Mouse (Mus musculus): Measurements from ENCODE around the gene Clec2i. TPM values are rescaled to one million over a fixed set of nuclear protein-coding genes. Genes with fewer than 3 reads are reported as not detected.
"Not testable (repeated sequence)": the region's sequence is repeated elsewhere in the genome, so short reads cannot be mapped to it uniquely, and the experiment has no call there.

Clec2i gene
- polyA plus RNA-seq, 1 experiment from 2014 or later = not detected

DNA sequence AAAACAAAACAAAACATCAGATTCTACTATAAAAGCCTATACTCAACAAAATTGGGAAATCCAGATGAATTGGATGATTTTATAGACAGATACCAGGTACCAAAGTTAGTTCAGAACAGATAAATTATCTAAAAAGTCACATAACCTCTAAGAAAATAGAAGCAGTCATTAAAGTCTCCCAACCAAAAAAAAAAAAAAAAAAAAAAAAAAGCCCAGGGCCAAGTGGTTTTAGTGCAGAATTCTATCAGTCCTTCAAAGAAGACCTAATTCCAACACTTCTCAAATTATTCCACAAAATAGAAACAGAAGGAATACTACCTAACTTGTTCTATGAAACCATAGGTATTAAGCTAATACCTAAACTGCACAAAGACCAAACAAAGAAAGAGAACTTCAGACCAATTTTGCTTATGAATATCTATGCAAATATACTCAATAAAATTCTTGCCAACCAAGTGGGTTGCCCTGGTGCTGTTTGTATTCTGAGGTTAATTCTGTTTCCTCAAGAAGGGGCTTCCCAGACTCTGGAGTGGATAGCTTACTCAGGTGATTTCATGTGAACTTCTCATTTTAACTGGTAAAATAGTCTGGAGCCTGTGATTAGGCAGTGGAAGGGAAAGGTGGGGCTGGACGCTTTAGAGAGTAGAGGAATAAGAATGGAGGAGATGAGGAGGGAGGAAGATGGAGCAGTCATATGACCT is 15.3 kb upstream of the Clec2i start:
- no peaks in the 10 kb centered on the region for H3K36me3 ChIP-seq
- peaks cover 6% of the 10 kb centered on the region; the same call in 1 of the 2 replicates for H3K9me3 ChIP-seq
- no peak for DNase-seq (ENCODE audit: low spot score)
- H3K4me3 ChIP-seq = no peak overlapping the region
- no peak overlapping the region for H3K27ac ChIP-seq
- H3K27me3 ChIP-seq (ENCODE audit: insufficient read depth, poor library complexity, severe bottlenecking) = no peaks in the 10 kb centered on the region
- 90% methylated on average over 1 of the region's 1 CpGs for WGBS
- H3K4me1 ChIP-seq (replicated peaks) = peaks cover 6% of the 10 kb centered on the region; the same call in 1 of the 2 replicates

DNA sequence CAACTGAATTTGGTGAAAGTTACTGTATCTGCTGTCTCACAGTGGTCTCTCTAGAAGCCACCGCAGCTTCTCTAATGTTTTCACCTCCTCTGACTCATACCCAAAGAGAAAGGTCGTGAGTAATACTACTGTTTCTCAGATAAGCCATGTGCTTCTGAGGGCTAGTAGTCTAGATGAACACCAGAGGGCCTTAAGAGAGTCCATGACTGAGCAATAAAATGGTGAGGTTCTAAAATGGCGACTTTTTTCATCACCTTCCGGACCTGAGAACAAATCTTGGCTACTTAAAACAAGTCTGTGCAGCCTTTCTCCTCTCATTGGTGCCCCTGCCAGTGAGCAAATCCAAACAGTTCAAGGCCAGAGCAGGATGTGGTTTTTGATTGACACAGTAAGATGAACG is 1.4 kb downstream of the Clec2i start:
- H3K4me3 ChIP-seq = no peak overlapping the region
- no peak overlapping the region for H3K27ac ChIP-seq
- DNase-seq (ENCODE audit: low spot score) = no peak
- H3K4me1 ChIP-seq (replicated peaks) = no peaks in the 10 kb centered on the region
- H3K36me3 ChIP-seq = no peaks in the 10 kb centered on the region
- H3K9me3 ChIP-seq = no peaks in the 10 kb centered on the region
- H3K27me3 ChIP-seq (ENCODE audit: insufficient read depth, poor library complexity, severe bottlenecking) = no peaks in the 10 kb centered on the region
- WGBS = 81% methylated on average over 5 of the region's 5 CpGs

DNA sequence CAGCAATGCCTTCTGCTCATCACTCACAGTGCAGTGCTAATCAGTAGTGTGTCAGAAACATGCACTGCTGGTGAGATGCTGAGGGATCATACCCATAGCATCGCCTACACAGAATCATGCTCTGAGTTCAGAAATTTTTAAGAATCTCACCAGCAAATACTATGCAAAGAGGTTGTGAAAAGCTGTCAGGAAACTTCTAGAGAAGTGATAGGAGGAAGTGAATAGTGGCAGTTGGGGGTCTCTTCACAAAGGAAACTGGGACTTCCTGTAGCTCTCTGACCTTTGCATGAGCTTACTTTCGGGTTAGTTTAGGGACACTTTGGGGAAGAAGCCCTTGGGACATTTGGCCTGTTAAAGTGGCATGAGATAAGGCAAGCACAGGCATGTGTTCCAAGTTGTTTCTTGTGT is 3.6 kb downstream of the Clec2i start, which contains the start of gene BC035044:
TSS of gene BC035044 (minus strand) at position 179 of the 408 bp plus-strand sequence.
- WGBS = 74% methylated on average over 2 of the region's 2 CpGs
- no peaks in the 10 kb centered on the region for H3K9me3 ChIP-seq
- DNase-seq (ENCODE audit: low spot score) = no peak
- no peak within 1 kb of the TSS for H3K27ac ChIP-seq
- H3K36me3 ChIP-seq = no peaks in the 10 kb centered on the region
- no peaks in the 10 kb centered on the region for H3K4me1 ChIP-seq (replicated peaks)
- H3K27me3 ChIP-seq (ENCODE audit: insufficient read depth, poor library complexity, severe bottlenecking) = no peaks in the 10 kb centered on the region
- H3K4me3 ChIP-seq = no peak within 1 kb of the TSS

DNA sequence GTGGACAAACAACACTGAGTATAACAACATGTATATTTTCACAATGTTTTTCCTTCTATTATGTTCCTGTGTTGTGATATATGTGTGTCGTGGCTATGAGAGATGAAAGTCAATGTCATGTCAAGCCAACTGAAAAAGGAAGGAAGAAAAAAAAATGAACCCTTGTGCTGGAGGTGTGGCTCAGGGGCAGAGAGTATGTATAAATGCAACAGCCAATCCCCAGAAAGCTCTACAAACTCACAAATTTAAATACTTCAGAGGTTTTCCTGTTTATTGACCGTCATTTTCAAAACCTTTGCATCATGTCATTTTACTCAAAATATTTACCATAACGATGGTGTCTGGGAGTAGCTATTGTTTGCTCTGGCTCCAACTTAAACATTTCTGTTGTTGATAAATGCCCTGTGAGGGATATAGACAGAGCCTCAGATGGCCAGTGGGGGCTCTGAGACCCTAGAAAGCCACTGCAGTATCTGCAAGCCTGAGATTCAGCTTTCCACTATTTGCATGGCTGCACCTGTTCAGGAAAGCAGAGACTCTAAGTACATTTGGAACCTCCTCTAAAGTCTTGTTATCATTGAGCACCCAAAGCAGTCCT is 8.1 kb downstream of the Clec2i start:
- Histone ChIP-seq H3K27me3 (ENCODE audit: insufficient read depth, poor library complexity, severe bottlenecking) (no peaks in the 10 kb centered on the region), H3K36me3 (no peaks in the 10 kb centered on the region), H3K9me3 (no peaks in the 10 kb centered on the region), H3K27ac (no peak overlapping the region), H3K4me3 (no peak overlapping the region), H3K4me1 (replicated peaks) (no peaks in the 10 kb centered on the region)
- 88% methylated on average over 3 of the region's 3 CpGs for WGBS
- DNase-seq (ENCODE audit: low spot score) = no peak

DNA sequence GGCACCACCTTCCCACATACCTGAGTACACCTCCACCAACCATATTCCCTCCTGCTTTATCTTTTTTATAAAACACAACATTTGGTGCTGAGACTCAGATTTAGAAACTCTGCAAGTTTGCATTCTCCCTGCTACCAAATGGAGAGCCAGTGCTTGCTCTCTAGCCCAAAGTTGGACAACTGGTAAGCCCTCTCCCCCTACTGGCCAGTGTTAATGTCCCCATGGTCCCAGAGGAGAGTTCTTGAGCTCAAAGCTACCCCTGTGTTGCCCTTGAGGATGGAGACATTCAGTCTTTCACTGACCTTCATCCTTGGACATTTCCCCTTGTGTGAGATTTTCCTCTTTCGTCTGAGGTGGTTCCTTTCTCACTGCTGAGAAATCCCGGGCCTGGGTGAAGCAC is 12.7 kb downstream of the Clec2i start:
- Histone ChIP-seq H3K9me3 (no peaks in the 10 kb centered on the region), H3K27me3 (ENCODE audit: insufficient read depth, poor library complexity, severe bottlenecking) (no peaks in the 10 kb centered on the region), H3K36me3 (no peaks in the 10 kb centered on the region), H3K4me3 (no peak overlapping the region), H3K27ac (no peak overlapping the region), H3K4me1 (replicated peaks) (no peaks in the 10 kb centered on the region)
- DNase-seq (ENCODE audit: low spot score) = no peak
- 81% methylated on average over 2 of the region's 2 CpGs for WGBS

DNA sequence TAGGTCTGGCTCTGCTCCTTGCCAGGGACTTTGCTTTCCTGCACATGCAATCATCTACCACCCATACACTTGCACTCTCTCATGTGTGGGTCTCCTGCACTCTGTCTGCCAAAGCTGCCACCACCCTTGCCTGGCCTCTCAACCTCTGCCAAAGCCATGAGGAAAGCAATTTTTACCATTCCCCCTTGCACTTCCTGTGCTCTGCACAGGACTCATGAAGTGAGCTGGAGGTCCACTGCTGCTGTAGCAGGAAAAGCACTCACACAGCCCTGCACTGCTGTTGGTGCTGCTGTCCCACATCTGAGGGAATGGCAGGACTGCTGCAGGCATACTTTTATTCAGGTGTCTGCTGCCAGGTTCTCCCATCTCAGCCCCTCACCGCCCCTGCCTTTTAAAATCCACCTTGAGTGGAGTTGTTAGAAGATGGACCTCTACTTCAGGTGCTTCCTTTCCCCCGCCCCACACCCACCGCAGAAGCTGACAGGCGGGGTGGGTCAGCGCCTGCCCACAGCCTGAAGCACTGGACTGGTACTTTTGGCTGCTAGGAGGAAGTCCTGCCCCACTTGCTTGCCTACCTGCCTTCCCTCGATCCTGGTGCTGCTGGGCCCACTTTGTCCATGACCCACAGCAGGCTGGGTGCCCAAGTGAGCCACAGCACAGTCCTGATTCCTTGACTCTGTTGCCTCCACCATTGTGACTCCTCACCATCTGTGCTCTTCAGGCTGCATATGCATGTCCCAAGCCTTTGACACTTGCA is 13.6 kb downstream of the Clec2i start:
- not testable (repeated sequence) for H3K4me1 ChIP-seq (replicated peaks); H3K27ac ChIP-seq; H3K27me3 ChIP-seq (ENCODE audit: insufficient read depth, poor library complexity, severe bottlenecking); H3K36me3 ChIP-seq; H3K9me3 ChIP-seq; H3K4me3 ChIP-seq; DNase-seq (ENCODE audit: low spot score)
- 89% methylated on average over 6 of the region's 6 CpGs for WGBS

DNA sequence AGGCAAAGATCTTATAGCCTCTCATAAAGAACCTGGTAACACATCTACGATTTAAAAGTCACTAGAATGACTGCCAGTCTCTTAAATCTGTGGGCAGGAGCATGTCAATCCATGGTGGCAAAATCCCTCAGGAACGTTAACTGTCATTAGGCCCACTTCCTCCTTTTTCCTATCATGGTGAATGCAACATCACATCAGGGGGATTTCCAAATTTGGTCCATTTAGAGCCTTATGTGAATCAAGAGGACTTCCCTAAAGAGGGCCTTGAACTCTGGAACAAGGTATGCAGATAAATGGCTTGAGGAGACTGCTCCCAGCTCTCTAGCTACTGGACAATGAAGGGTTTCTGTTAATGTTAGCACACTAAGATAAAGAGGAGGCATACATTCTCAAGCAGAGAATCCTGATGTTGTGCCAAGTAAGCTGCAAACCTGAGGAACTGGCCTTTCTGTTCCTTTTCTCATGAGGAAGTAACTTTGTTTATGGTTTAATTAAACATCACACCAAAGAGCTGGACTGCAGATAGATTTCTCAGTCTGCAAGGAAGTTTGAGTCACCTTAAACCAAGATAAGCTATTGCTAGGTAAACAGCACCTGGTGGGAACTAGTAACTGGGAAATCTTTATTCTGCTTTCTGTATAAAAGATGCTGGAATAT is 26.3 kb downstream of the Clec2i start:
- Histone ChIP-seq H3K36me3 (no peaks in the 10 kb centered on the region), H3K9me3 (no peaks in the 10 kb centered on the region), H3K4me1 (replicated peaks) (no peaks in the 10 kb centered on the region), H3K27ac (no peak overlapping the region), H3K4me3 (no peak overlapping the region), H3K27me3 (ENCODE audit: insufficient read depth, poor library complexity, severe bottlenecking) (no peaks in the 10 kb centered on the region)
- no peak for DNase-seq (ENCODE audit: low spot score)
- 86% methylated on average over 2 of the region's 2 CpGs for WGBS

DNA sequence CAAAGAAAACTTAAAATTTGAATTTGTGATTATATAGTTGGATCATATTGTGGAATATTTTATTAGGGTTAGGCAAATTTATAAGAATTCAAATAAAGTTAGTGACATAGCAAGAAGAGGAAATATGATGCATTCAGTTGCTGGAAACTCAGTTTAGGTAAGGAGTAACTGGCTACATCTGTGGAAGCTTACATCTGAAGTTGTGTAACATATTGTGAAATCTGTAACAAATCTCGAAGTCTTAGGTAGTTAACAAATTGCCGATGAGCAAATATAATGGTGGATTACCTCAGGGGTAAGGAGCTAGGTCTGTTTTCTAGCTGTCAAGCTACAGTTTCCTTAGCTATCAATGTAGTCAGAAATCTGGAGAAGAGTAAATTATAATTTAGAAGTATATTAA is 29.9 kb downstream of the Clec2i start:
- Histone ChIP-seq H3K9me3 (0 out of 2 replicates have a peak, but pooled peaks cover 3% of the 10 kb centered on the region), H3K27ac (no peak overlapping the region), H3K36me3 (no peaks in the 10 kb centered on the region), H3K27me3 (ENCODE audit: insufficient read depth, poor library complexity, severe bottlenecking) (no peaks in the 10 kb centered on the region), H3K4me1 (replicated peaks) (no peaks in the 10 kb centered on the region), H3K4me3 (no peak overlapping the region)
- DNase-seq (ENCODE audit: low spot score) = no peak
- 95% methylated on average over 2 of the region's 2 CpGs for WGBS

DNA sequence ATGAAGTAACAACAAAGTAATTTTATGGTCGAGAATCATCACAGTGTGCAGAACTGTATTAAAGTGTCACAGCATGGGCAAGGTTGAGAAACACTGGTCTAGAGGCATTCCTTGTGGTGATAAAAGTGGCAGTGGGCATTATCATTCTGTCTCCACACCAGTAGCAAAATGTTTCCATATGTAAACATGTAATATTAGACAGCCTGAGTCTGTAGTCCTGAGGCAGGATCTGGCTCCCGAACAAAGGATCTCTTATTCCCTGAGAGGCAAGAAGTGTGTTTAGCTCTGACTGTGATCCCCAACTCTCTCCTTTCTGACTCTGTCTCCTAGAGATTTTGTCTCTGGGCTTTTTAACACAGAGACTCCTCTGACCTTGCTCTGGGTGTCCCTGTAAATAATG is 45.7 kb downstream of the Clec2i start:
- no peak overlapping the region for H3K27ac ChIP-seq
- no peaks in the 10 kb centered on the region for H3K4me1 ChIP-seq (replicated peaks)
- H3K9me3 ChIP-seq = no peaks in the 10 kb centered on the region
- H3K36me3 ChIP-seq = no peaks in the 10 kb centered on the region
- no peak overlapping the region for H3K4me3 ChIP-seq
- DNase-seq (ENCODE audit: low spot score) = no peak
- no peaks in the 10 kb centered on the region for H3K27me3 ChIP-seq (ENCODE audit: insufficient read depth, poor library complexity, severe bottlenecking)
- 68% methylated on average over 2 of the region's 2 CpGs for WGBS

DNA sequence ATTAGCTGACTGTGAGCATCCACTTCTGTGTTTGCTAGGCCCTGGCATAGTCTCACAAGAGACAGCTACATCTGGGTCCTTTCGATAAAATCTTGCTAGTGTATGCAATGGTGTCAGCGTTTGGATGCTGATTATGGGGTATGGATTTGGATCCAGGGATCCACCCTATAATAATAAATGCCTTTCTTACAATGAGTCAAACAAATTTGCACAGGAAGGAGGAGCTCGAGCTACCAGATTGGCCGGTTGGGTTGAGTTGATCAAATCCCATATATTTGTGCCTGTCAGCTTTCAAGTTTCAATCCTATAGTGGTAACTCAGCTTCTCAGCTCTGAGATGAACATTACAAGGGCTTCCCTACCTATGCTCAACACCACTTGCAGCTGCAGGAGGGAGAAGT is 46.7 kb downstream of the Clec2i start, which contains the start of gene Clec2g:
TSS of gene Clec2g (plus strand) at position 301 of the 400 bp plus-strand sequence.
- not testable (repeated sequence) for H3K27me3 ChIP-seq (ENCODE audit: insufficient read depth, poor library complexity, severe bottlenecking)
- WGBS = 96% methylated on average over 4 of the region's 4 CpGs

DNA sequence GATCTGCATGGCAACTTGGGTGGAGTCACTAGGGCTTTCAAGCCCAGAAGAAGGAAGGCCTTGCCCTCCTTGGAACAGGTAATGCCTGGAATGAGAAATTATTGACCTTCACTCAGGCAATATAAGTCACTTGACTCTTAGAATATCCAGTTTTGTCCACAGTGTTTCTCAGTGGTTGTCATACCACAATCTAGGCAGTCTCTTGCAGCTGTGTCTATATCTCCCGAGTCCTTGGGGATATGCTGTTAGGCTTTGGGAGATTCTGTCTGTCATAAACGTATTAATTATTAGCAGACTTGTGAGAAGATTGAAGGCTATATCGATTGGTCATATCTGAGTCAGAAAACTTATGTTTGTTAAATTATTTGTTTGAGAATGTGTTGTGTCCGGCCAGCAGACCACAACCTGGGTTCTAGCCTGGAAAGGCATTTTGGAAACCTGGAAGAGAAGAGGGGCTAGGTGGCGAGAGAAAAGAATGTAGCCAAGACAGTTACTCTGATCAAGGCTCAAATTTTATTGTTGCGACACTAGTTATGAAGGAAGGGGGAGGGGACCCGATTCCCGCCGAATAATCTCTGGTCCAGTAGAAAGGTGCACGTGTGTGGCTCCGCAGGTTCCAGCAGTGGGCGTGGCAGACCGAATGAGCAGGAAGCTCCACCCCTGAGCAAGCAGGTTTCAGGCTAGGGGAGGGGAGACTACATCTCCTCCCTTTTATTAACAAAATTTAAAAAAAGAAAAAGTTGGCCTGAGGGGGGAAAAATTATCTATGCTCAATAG is 48.7 kb downstream of the Clec2i start:
- not testable (repeated sequence) for H3K27ac ChIP-seq; H3K4me1 ChIP-seq (replicated peaks); H3K36me3 ChIP-seq; H3K4me3 ChIP-seq; DNase-seq (ENCODE audit: low spot score); H3K9me3 ChIP-seq; H3K27me3 ChIP-seq (ENCODE audit: insufficient read depth, poor library complexity, severe bottlenecking)
- 94% methylated on average over 5 of the region's 13 CpGs for WGBS

More for the DNA sequence above, 46.7 kb downstream of the Clec2i start, which contains the start of gene Clec2g:
- not testable (repeated sequence) for H3K4me3 ChIP-seq; H3K9me3 ChIP-seq; H3K27ac ChIP-seq; DNase-seq (ENCODE audit: low spot score); H3K4me1 ChIP-seq (replicated peaks); H3K36me3 ChIP-seq

Data from hindbrain, embryonic 10.5 days (tissue).